Mouse (Mus musculus): ENCODE data around the gene Mt3. TPM values are rescaled to one million over a fixed set of nuclear protein-coding genes. Genes with fewer than 3 reads are reported as not detected.

Mt3 gene
- polyA plus RNA-seq, 1 experiment from 2014 or later: 14.1 TPM

DNA sequence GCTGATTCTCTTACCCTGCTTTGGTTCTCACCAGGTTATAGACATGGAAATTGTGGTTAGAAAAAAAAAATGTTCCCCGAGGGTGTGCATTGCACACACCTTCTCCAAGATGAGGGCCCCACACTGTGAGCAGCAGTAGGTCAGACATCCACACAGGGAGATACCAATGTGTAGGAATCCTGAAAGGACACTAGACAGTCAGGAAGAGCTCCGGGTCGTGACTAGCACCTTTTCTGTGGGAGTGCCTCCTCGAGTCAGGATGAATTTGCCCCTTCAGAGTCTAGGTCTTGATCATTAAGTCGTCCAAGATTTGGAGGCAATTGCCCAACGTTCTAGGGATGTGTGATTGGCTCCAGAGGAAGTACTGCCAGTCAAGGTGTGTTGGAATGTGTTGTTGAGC is 33.4 kb downstream of the Mt3 start:
- ATAC-seq (ENCODE audit: low read depth): no peak
- Histone ChIP-seq H3K27ac (replicated peaks; ENCODE audit: low read depth, low read length) (no peak overlapping the region), H3K9me3 (ENCODE audit: control insufficient read depth, low read length) (no peaks in the 10 kb centered on the region)

DNA sequence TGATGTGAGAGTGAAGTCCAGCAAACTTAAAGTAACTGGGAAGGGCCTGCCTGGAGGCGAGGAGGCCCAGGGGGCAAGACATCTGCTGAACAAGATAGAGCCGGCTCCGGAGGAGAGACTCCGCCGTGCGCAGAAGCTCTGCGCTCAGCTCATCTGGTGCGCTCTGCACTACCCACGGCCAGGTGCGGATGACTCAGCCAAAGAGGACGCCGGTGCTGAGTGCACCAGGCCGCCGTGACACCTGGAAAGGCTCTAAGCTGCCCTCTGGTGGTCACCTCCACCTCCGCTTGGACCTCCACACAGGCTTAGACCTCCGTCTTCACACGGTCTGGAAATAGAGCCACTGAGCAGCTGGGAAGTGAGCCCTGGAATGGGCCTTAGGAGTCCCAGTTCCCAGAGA is 34.1 kb downstream of the Mt3 start:
- ATAC-seq (ENCODE audit: low read depth) (peak; percentile 78), DNase-seq (ENCODE audit: low spot score) (peak; percentile 83)
- H3K27me3 ChIP-seq (replicated peaks; ENCODE audit: control insufficient read depth, insufficient read depth, low read length): peaks cover 63% of the 10 kb centered on the region
- peak overlapping the region; percentile 34; the same call in 1 of the 2 replicates for H3K4me2 ChIP-seq (ENCODE audit: low read depth, low read length)
- no peaks in the 10 kb centered on the region for H3K9me3 ChIP-seq (ENCODE audit: control insufficient read depth, low read length)
- peak overlapping the region; percentile 14; the same call in 1 of the 2 replicates for H3K4me3 ChIP-seq (ENCODE audit: low read depth, low read length)
- 4% methylated on average over 9 of the region's 17 CpGs for WGBS
- peaks cover 2% of the 10 kb centered on the region; the same call in 1 of the 2 replicates for H3K4me1 ChIP-seq (ENCODE audit: control insufficient read depth, insufficient read depth, low read length)
- peak overlapping the region; percentile 53; the same call in 1 of the 2 replicates for H3K9ac ChIP-seq (ENCODE audit: low read depth, low read length)
- no peak overlapping the region for H3K27ac ChIP-seq (replicated peaks; ENCODE audit: low read depth, low read length)
- no peaks in the 10 kb centered on the region for H3K36me3 ChIP-seq (ENCODE audit: control insufficient read depth, insufficient read depth, low read length)

More for the DNA sequence above, 33.4 kb downstream of the Mt3 start:
- Histone ChIP-seq H3K4me2 (ENCODE audit: low read depth, low read length) (no peak overlapping the region), H3K27me3 (replicated peaks; ENCODE audit: control insufficient read depth, insufficient read depth, low read length) (peaks cover 64% of the 10 kb centered on the region), H3K4me1 (ENCODE audit: control insufficient read depth, insufficient read depth, low read length) (peaks cover 2% of the 10 kb centered on the region; the same call in 1 of the 2 replicates), H3K36me3 (ENCODE audit: control insufficient read depth, insufficient read depth, low read length) (no peaks in the 10 kb centered on the region), H3K4me3 (ENCODE audit: low read depth, low read length) (no peak overlapping the region), H3K9ac (ENCODE audit: low read depth, low read length) (no peak overlapping the region)
- DNase-seq (ENCODE audit: low spot score): no peak
- WGBS: 61% methylated on average over 6 of the region's 6 CpGs

DNA sequence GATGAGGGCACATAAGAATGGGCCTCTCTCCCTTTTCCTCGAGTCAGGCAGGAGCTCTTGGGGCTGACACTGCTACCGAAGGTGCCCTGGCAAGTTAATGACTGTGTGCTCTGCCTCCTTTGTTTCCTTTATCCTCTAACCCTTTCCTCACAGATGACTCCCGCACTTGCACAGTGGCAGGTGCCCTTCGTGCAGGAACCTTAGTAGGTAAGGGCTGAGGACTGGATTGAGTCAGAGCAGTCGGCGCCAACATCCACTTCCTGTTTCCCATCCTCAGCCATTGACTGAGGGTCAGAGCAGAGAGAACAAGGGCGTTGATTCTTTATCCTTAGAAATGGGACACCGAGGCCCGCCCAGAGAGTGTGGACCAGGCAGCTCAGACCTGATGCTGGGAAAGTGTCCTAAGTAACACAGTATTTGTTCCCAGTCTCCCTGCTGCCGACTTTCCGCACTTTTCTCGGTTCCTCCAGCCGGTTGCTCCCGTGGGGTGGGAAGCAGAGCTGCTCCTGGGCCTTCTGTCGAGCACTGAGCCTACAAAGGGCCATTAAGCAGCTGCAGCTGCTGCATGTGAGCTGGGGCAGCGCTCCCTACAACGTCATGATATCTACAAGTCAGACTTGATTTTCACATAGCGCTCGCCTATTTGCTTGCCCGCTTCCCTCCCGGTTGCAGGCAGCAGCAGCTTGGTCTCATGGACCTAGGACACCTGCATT is 35.0 kb downstream of the Mt3 start:
- ATAC-seq (ENCODE audit: low read depth): no peak; the same call in 1 of the 2 replicates
- H3K4me2 ChIP-seq (ENCODE audit: low read depth, low read length): no peak overlapping the region

DNA sequence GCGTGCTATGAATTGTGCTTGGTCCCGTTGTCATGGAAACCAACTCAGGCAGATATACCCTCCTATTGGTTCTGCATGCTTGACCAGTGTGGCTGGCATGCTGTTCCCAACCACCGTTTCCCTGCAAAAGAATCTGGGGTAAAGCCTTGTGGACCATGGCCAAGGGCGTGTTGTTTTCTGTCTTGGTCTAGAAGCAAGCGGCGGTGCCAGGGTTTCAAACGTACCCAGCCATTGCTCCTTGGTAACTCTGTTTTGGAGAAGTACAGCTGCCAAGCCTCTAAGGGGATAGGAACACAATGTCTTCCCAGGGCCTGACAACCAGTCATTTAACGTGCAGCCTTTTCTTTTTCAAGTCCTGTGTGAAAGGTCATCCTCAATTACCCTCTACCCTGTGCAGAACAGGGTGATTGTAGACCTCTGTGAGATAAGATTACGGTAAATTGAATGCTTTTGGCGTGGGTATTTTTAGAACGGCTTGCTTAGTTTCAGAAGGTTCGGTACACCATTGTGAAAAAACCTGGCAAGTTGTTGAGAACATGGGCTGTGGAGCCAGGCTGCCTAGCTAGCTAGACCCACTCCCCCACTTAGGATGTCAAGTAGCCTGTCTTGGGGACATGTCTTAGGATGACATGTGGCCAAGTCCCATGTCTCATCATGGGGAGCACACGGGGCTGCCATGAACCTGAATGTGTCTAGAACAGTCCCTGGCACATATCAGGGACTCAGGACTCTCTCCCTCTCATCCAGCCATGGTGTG is 37.0 kb downstream of the Mt3 start:
- Histone ChIP-seq H3K4me2 (ENCODE audit: low read depth, low read length) (no peak overlapping the region), H3K27ac (replicated peaks; ENCODE audit: low read depth, low read length) (no peak overlapping the region), H3K4me1 (ENCODE audit: control insufficient read depth, insufficient read depth, low read length) (no peaks in the 10 kb centered on the region; the same call in 1 of the 2 replicates), H3K9ac (ENCODE audit: low read depth, low read length) (no peak overlapping the region), H3K4me3 (ENCODE audit: low read depth, low read length) (no peak overlapping the region), H3K9me3 (ENCODE audit: control insufficient read depth, low read length) (no peaks in the 10 kb centered on the region), H3K36me3 (ENCODE audit: control insufficient read depth, insufficient read depth, low read length) (no peaks in the 10 kb centered on the region), H3K27me3 (replicated peaks; ENCODE audit: control insufficient read depth, insufficient read depth, low read length) (peaks cover 34% of the 10 kb centered on the region)
- ATAC-seq (ENCODE audit: low read depth) (no peak), DNase-seq (ENCODE audit: low spot score) (no peak)
- 61% methylated on average over 13 of the region's 13 CpGs for WGBS

More for the DNA sequence above, 35.0 kb downstream of the Mt3 start:
- H3K36me3 ChIP-seq (ENCODE audit: control insufficient read depth, insufficient read depth, low read length): no peaks in the 10 kb centered on the region
- H3K27me3 ChIP-seq (replicated peaks; ENCODE audit: control insufficient read depth, insufficient read depth, low read length): peaks cover 54% of the 10 kb centered on the region
- peaks cover 2% of the 10 kb centered on the region; the same call in 1 of the 2 replicates for H3K4me1 ChIP-seq (ENCODE audit: control insufficient read depth, insufficient read depth, low read length)
- H3K4me3 ChIP-seq (ENCODE audit: low read depth, low read length): no peak overlapping the region
- peak; percentile 44 for DNase-seq (ENCODE audit: low spot score)
- H3K9ac ChIP-seq (ENCODE audit: low read depth, low read length): no peak overlapping the region
- no peaks in the 10 kb centered on the region for H3K9me3 ChIP-seq (ENCODE audit: control insufficient read depth, low read length)
- 21% methylated on average over 21 of the region's 21 CpGs for WGBS
- no peak overlapping the region for H3K27ac ChIP-seq (replicated peaks; ENCODE audit: low read depth, low read length)

DNA sequence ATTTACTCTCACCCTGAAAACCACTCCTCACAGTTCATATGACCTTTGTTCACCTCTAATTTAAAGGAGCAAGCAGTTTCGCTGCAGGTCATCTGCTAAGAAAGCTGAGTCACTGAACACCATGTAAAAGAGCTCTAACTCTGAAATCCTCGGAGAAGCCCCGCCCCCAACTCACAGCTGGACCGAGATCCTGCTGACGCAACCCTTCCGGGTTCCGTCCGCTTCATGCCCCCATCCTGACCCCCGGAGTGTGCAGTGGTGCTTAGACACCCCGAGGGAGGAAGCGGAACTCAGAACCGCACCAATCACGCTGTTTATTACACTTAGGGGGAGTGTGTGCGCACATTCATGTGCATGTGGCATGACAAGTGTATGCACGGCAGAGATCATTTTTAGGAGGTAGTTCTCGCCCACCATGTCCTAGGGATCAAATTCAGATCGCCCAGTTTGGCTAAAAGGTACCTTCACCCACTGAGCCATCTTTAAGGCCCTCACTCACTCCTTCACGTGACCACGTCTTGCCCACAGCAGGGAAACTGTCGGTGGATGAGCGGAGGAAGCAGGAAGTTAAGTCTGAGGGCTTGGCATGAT is 38.8 kb downstream of the Mt3 start:
- peak overlapping the region; percentile 54 for H3K4me2 ChIP-seq (ENCODE audit: low read depth, low read length)
- DNase-seq (ENCODE audit: low spot score) (peak; percentile 73), ATAC-seq (ENCODE audit: low read depth) (no peak)
- H3K9ac ChIP-seq (ENCODE audit: low read depth, low read length): peak overlapping the region; percentile 38
- H3K27ac ChIP-seq (replicated peaks; ENCODE audit: low read depth, low read length): no peak overlapping the region
- 20% methylated on average over 21 of the region's 21 CpGs for WGBS
- peaks cover 18% of the 10 kb centered on the region for H3K27me3 ChIP-seq (replicated peaks; ENCODE audit: control insufficient read depth, insufficient read depth, low read length)
- no peaks in the 10 kb centered on the region; the same call in 1 of the 2 replicates for H3K4me1 ChIP-seq (ENCODE audit: control insufficient read depth, insufficient read depth, low read length)
- H3K36me3 ChIP-seq (ENCODE audit: control insufficient read depth, insufficient read depth, low read length): no peaks in the 10 kb centered on the region
- no peaks in the 10 kb centered on the region for H3K9me3 ChIP-seq (ENCODE audit: control insufficient read depth, low read length)
- peak overlapping the region; percentile 30 for H3K4me3 ChIP-seq (ENCODE audit: low read depth, low read length)

DNA sequence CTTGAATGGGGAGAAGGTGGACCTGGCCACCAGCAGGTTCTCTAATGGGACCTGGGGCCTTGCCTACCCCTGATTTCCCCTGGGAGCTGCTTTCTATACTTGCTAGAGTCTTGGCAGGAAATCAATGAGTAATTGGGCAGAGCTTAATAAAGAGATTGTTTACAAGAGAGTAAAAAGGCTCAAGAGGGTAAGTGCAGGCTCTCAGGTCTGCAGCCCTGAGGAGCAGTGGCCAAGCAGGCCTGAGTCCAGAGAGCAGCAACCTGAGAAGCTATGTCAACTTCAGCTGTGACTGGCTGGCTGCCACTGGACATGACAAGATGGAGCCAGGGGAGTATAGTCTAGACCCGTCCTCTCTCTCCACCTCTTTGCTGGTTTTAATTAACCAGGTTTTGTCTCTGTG is 40.5 kb downstream of the Mt3 start:
- WGBS: 47% methylated on average over 1 of the region's 1 CpGs
- ATAC-seq (ENCODE audit: low read depth) (peak; percentile 53; the same call in 1 of the 2 replicates), DNase-seq (ENCODE audit: low spot score) (peak; percentile 65)
- no peak overlapping the region for H3K4me3 ChIP-seq (ENCODE audit: low read depth, low read length)
- H3K4me1 ChIP-seq (ENCODE audit: control insufficient read depth, insufficient read depth, low read length): no peaks in the 10 kb centered on the region
- H3K36me3 ChIP-seq (ENCODE audit: control insufficient read depth, insufficient read depth, low read length): no peaks in the 10 kb centered on the region
- no peak overlapping the region for H3K4me2 ChIP-seq (ENCODE audit: low read depth, low read length)
- H3K27me3 ChIP-seq (replicated peaks; ENCODE audit: control insufficient read depth, insufficient read depth, low read length): 0 out of 2 replicates have a peak, but pooled peaks cover under 1% of the 10 kb centered on the region
- H3K9me3 ChIP-seq (ENCODE audit: control insufficient read depth, low read length): no peaks in the 10 kb centered on the region
- H3K9ac ChIP-seq (ENCODE audit: low read depth, low read length): no peak overlapping the region
- no peak overlapping the region for H3K27ac ChIP-seq (replicated peaks; ENCODE audit: low read depth, low read length)

DNA sequence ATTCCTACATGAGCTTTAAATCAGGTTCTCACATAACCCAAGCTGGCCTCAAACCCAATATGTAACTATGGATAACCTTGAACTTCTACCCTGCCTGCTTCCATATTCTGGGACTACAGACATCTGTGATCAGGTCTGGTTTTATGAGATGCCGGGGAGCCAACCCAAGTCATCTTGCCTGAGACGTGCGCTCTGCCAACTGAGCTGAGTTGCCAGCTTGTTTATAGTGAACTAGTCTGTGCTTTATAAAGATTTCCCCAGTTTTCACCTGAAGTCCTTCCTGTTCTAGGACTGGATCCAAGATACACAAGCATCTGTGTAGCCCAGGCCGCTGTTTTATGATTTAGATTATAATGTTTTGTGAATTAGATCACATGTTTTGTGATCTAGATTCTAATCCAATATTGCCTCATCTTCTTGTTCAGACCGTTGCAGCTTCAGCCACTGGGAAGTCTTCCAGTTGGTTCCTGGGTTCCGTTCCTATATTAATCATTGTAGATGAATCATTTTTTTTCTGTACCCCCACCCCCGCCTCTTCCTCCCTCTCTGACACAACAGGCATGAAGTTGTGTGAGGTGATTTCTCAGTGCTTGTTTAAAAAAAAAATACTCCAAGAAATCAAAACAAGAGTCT is 42.3 kb downstream of the Mt3 start:
- no peaks in the 10 kb centered on the region for H3K27me3 ChIP-seq (replicated peaks; ENCODE audit: control insufficient read depth, insufficient read depth, low read length)
- no peaks in the 10 kb centered on the region for H3K36me3 ChIP-seq (ENCODE audit: control insufficient read depth, insufficient read depth, low read length)
- no peak overlapping the region for H3K27ac ChIP-seq (replicated peaks; ENCODE audit: low read depth, low read length)
- no peaks in the 10 kb centered on the region for H3K9me3 ChIP-seq (ENCODE audit: control insufficient read depth, low read length)
- no peak overlapping the region for H3K4me2 ChIP-seq (ENCODE audit: low read depth, low read length)
- H3K4me3 ChIP-seq (ENCODE audit: low read depth, low read length): no peak overlapping the region
- DNase-seq (ENCODE audit: low spot score): no peak
- no peaks in the 10 kb centered on the region for H3K4me1 ChIP-seq (ENCODE audit: control insufficient read depth, insufficient read depth, low read length)
- WGBS: 80% methylated on average over 7 of the region's 7 CpGs
- H3K9ac ChIP-seq (ENCODE audit: low read depth, low read length): no peak overlapping the region
- no peak for ATAC-seq (ENCODE audit: low read depth)

DNA sequence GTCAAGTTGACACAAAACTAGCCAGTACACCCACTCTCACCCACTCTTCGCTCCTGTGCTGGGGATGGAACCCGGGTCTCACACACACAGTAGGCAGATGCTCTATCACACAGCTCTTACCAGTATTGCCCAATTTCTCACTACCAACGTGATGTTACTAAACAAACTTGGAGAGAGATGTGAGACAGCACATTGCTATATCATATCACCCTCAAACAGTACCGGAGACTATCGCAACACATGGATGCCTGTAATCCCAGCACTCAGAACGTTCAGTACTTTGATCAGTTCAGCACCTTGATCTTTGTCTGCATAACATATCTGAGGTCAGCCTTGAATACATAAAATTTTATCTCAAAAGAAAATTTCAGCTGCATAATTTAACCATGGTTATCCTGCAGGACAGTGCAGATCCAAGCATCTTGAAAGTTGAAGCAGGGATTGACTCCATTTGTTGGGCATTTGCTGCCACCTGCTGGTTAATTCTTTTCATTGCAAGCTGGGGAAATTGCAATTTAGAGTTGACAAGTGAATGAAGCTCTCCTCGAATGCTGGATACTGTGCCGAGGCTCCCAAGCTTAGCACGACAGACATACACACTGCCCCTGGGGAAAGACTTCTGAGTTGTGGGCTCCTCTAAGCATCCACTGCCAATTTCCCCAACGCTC is 46.9 kb downstream of the Mt3 start:
- no peaks in the 10 kb centered on the region for H3K4me1 ChIP-seq (ENCODE audit: control insufficient read depth, insufficient read depth, low read length)
- H3K9me3 ChIP-seq (ENCODE audit: control insufficient read depth, low read length): no peaks in the 10 kb centered on the region
- DNase-seq (ENCODE audit: low spot score): peak; percentile 72
- 0 out of 2 replicates have a peak overlapping the region, but pooled peaks have one; percentile 35 for H3K9ac ChIP-seq (ENCODE audit: low read depth, low read length)
- peak; percentile 57 for ATAC-seq (ENCODE audit: low read depth)
- no peaks in the 10 kb centered on the region for H3K27me3 ChIP-seq (replicated peaks; ENCODE audit: control insufficient read depth, insufficient read depth, low read length)
- no peaks in the 10 kb centered on the region for H3K36me3 ChIP-seq (ENCODE audit: control insufficient read depth, insufficient read depth, low read length)
- 42% methylated on average over 10 of the region's 10 CpGs for WGBS
- no peak overlapping the region for H3K4me3 ChIP-seq (ENCODE audit: low read depth, low read length)
- H3K27ac ChIP-seq (replicated peaks; ENCODE audit: low read depth, low read length): no peak overlapping the region
- peak overlapping the region; percentile 20 for H3K4me2 ChIP-seq (ENCODE audit: low read depth, low read length)

Data from embryonic facial prominence, embryonic 14.5 days (tissue).